Mouse (Mus musculus) frontal cortex, adult (tissue): ENCODE results near the gene Olfr58.
"Not testable (repeated sequence)": the region's sequence is repeated elsewhere in the genome, so short reads cannot be mapped to it uniquely, and the experiment has no call there.

Source experiments
- ATAC-seq: cut with Nextera tagmentation; 2 replicates; pipeline ENCODE4 v1.9.2; 2017; ENCODE audit warnings: mild to moderate bottlenecking, moderate library complexity, mixed read lengths; ENCODE audit not compliant: low TSS enrichment

The Olfr58 gene

GRCm38 (mm10) chr9:19779983-19780382, at the start of gene Olfr58:
Olfr58 (plus strand) TSS chr9:19780283.
- ATAC-seq: no peak

DNA sequence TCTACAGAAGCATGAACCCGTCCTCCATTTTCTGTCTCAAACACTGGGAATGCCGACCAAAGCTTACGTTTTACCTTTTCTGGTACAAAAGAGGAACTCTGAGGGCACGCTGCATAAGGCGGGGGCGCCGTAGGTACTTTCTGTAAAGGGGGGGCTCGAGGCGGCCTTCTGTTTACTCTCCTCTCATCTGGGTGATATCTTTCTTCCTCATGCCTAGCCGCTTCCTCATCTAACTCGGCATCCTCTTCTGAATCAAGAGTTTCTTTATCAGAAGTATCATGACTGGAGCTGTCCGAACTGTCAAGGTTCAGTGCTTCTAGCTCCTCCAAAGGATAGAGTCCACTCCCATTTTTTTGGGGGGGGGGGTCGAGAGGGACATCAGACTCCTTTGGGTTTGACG, 10.9 kb upstream of the Olfr58 start:
- ATAC-seq: no peak

GRCm38 (mm10) chr9:19769701-19770100, 10.4 kb upstream of the Olfr58 start:
- no peak for ATAC-seq

- no peak for ATAC-seq
These were observed 22.9 kb downstream of the Olfr58 start for GRCm38 (mm10) chr9:19803000-19803399.

- not testable (repeated sequence) for ATAC-seq
These were observed 24.5 kb downstream of the Olfr58 start, which contains the start of gene Olfr859 for GRCm38 (mm10) chr9:19804606-19805005. Olfr859 (plus strand) TSS chr9:19804906.
